Mouse (Mus musculus) hindbrain, embryonic 12.5 days (tissue): ENCODE measurements around the gene Slc1a3. TPM values are rescaled to one million over a fixed set of nuclear protein-coding genes. Genes with fewer than 3 reads are reported as not detected.

ENCODE experiments used
- ATAC-seq: fragments of 200-750 bp; cut with Nextera tagmentation; 2 replicates; pipeline ENCODE4 v1.8.0; 2017; ENCODE audit warnings: moderate TSS enrichment; ENCODE audit not compliant: low FRiP score
- H3K27ac ChIP-seq: fragments of 300-500 bp; sonication (generic); 2 replicates; pipeline ENCODE4 v1.5.1; 2016; ENCODE audit warnings: mild to moderate bottlenecking
- H3K27me3 ChIP-seq: fragments of 300-500 bp; sonication (generic); 2 replicates; pipeline ENCODE4 v1.6.1; 2016; ENCODE audit warnings: mild to moderate bottlenecking
- H3K36me3 ChIP-seq: fragments of 300-500 bp; sonication (generic); 2 replicates; pipeline ENCODE4 v1.6.1; 2016; ENCODE audit warnings: mild to moderate bottlenecking
- H3K4me1 ChIP-seq: fragments of 300-500 bp; sonication (generic); 2 replicates; pipeline ENCODE4 v1.6.1; 2016
- H3K4me2 ChIP-seq: fragments of 300-500 bp; sonication (generic); replicated peaks from 2 replicates; pipeline ENCODE4 v1.6.1; 2016; ENCODE audit warnings: mild to moderate bottlenecking
- H3K4me3 ChIP-seq: fragments of 300-500 bp; sonication (generic); 2 replicates; pipeline ENCODE4 v1.5.1; 2016; ENCODE audit warnings: mild to moderate bottlenecking
- H3K9ac ChIP-seq: fragments of 300-500 bp; sonication (generic); 2 replicates; pipeline ENCODE4 v1.6.1; 2016; ENCODE audit warnings: mild to moderate bottlenecking, moderate library complexity
- H3K9me3 ChIP-seq: fragments of 300-500 bp; sonication (generic); replicated peaks from 2 replicates; pipeline ENCODE4 v1.6.1; 2016; ENCODE audit warnings: mild to moderate bottlenecking
- WGBS: fragments of 180-500 bp; shearing (Covaris S2); methylation state at CpG from one replicate; pipeline ENCODE4 v1.1.7; 2016; 5-methylcytosine and 5-hydroxymethylcytosine counted together
- polyA plus RNA-seq: library from polyadenylated mRNA; unstranded; fragments of >200 nt; fragmentation: Nextera tagmentation; extraction: Ambion mirVana; gene quantifications from 2 replicates; pipeline ENCODE4 v1.2.1, GENCODE M21; 2016

The Slc1a3 gene
- polyA plus RNA-seq, 1 experiment from 2014 or later, result 112 TPM

- Histone ChIP-seq H3K4me3 (no peak overlapping the region), H3K9ac (no peak overlapping the region), H3K4me2 (no peak overlapping the region), H3K4me1 (peaks cover 7% of the 10 kb centered on the region), H3K27ac (no peak overlapping the region), H3K27me3 (peaks cover 11% of the 10 kb centered on the region), H3K9me3 (no peaks in the 10 kb centered on the region), H3K36me3 (no peaks in the 10 kb centered on the region)
- ATAC-seq, result no peak
Measured at GRCm38 (mm10) chr15:8623879-8624278, 86.7 kb downstream of the Slc1a3 start.

GRCm38 (mm10) chr15:8619479-8620026, 91.0 kb downstream of the Slc1a3 start:
- no peak for ATAC-seq

GRCm38 (mm10) chr15:8616290-8616689, 94.3 kb downstream of the Slc1a3 start:
- Histone ChIP-seq H3K4me2 (no peak overlapping the region), H3K27me3 (no peaks in the 10 kb centered on the region), H3K9me3 (no peaks in the 10 kb centered on the region), H3K4me3 (no peak overlapping the region), H3K9ac (no peak overlapping the region), H3K27ac (no peak overlapping the region), H3K36me3 (no peaks in the 10 kb centered on the region), H3K4me1 (0 out of 2 replicates have a peak, but pooled peaks cover 2% of the 10 kb centered on the region)
- WGBS, result 81% methylated on average over 12 of the region's 12 CpGs
- no peak for ATAC-seq

More at GRCm38 (mm10) chr15:8619479-8620026, 91.0 kb downstream of the Slc1a3 start:
- no peak overlapping the region for H3K9ac ChIP-seq
- H3K27ac ChIP-seq, result no peak overlapping the region
- H3K36me3 ChIP-seq, result no peaks in the 10 kb centered on the region
- no peak overlapping the region for H3K4me2 ChIP-seq
- H3K4me3 ChIP-seq, result no peak overlapping the region
- H3K4me1 ChIP-seq, result 0 out of 2 replicates have a peak, but pooled peaks cover 2% of the 10 kb centered on the region
- 81% methylated on average over 18 of the region's 18 CpGs for WGBS
- H3K27me3 ChIP-seq, result no peaks in the 10 kb centered on the region
- H3K9me3 ChIP-seq, result no peaks in the 10 kb centered on the region

GRCm38 (mm10) chr15:8615511-8616224, 94.9 kb downstream of the Slc1a3 start:
- H3K4me1 ChIP-seq, result 0 out of 2 replicates have a peak, but pooled peaks cover 2% of the 10 kb centered on the region
- H3K36me3 ChIP-seq, result no peaks in the 10 kb centered on the region
- ATAC-seq, result no peak
- H3K9me3 ChIP-seq, result no peaks in the 10 kb centered on the region
- no peak overlapping the region for H3K27ac ChIP-seq
- WGBS, result 77% methylated on average over 11 of the region's 11 CpGs
- H3K4me3 ChIP-seq, result no peak overlapping the region
- H3K4me2 ChIP-seq, result no peak overlapping the region
- H3K27me3 ChIP-seq, result no peaks in the 10 kb centered on the region
- H3K9ac ChIP-seq, result no peak overlapping the region

GRCm38 (mm10) chr15:8614701-8615100, 95.9 kb downstream of the Slc1a3 start:
- WGBS, result 86% methylated on average over 5 of the region's 5 CpGs
- Histone ChIP-seq H3K36me3 (no peaks in the 10 kb centered on the region), H3K9me3 (no peaks in the 10 kb centered on the region), H3K27ac (no peak overlapping the region), H3K4me2 (no peak overlapping the region), H3K27me3 (no peaks in the 10 kb centered on the region), H3K9ac (no peak overlapping the region), H3K4me1 (0 out of 2 replicates have a peak, but pooled peaks cover 2% of the 10 kb centered on the region), H3K4me3 (no peak overlapping the region)
- no peak for ATAC-seq

- H3K4me2 ChIP-seq, result no peak overlapping the region
- H3K27ac ChIP-seq, result no peak overlapping the region
- H3K4me3 ChIP-seq, result no peak overlapping the region
- no peaks in the 10 kb centered on the region for H3K27me3 ChIP-seq
- 0 out of 2 replicates have a peak, but pooled peaks cover 3% of the 10 kb centered on the region for H3K4me1 ChIP-seq
- H3K9ac ChIP-seq, result no peak overlapping the region
- ATAC-seq, result no peak
- no peaks in the 10 kb centered on the region for H3K9me3 ChIP-seq
- 71% methylated on average over 6 of the region's 6 CpGs for WGBS
- H3K36me3 ChIP-seq, result no peaks in the 10 kb centered on the region
Measured at GRCm38 (mm10) chr15:8605538-8606188, 104.9 kb downstream of the Slc1a3 start.

- H3K4me3 ChIP-seq, result no peak overlapping the region
- no peaks in the 10 kb centered on the region for H3K9me3 ChIP-seq
- ATAC-seq, result no peak
- H3K27me3 ChIP-seq, result no peaks in the 10 kb centered on the region
- H3K9ac ChIP-seq, result no peak overlapping the region
- H3K4me2 ChIP-seq, result no peak overlapping the region
- H3K4me1 ChIP-seq, result 0 out of 2 replicates have a peak, but pooled peaks cover 3% of the 10 kb centered on the region
- 86% methylated on average over 6 of the region's 6 CpGs for WGBS
- no peak overlapping the region for H3K27ac ChIP-seq
- H3K36me3 ChIP-seq, result no peaks in the 10 kb centered on the region
Measured at GRCm38 (mm10) chr15:8602362-8602761, 108.2 kb downstream of the Slc1a3 start.

GRCm38 (mm10) chr15:8601312-8602146, 109.0 kb downstream of the Slc1a3 start:
- no peaks in the 10 kb centered on the region for H3K36me3 ChIP-seq
- H3K4me3 ChIP-seq, result no peak overlapping the region
- H3K27me3 ChIP-seq, result no peaks in the 10 kb centered on the region
- no peak overlapping the region for H3K27ac ChIP-seq
- no peak for ATAC-seq
- H3K4me2 ChIP-seq, result no peak overlapping the region
- 0 out of 2 replicates have a peak, but pooled peaks cover 3% of the 10 kb centered on the region for H3K4me1 ChIP-seq
- no peaks in the 10 kb centered on the region for H3K9me3 ChIP-seq
- 80% methylated on average over 13 of the region's 13 CpGs for WGBS
- no peak overlapping the region for H3K9ac ChIP-seq

GRCm38 (mm10) chr15:8596375-8596900, 114.1 kb downstream of the Slc1a3 start:
- H3K27ac ChIP-seq, result no peak overlapping the region
- H3K4me1 ChIP-seq, result no peaks in the 10 kb centered on the region
- no peak overlapping the region for H3K4me3 ChIP-seq
- no peak overlapping the region for H3K4me2 ChIP-seq
- H3K27me3 ChIP-seq, result no peaks in the 10 kb centered on the region
- WGBS, result 87% methylated on average over 8 of the region's 8 CpGs
- H3K9me3 ChIP-seq, result no peaks in the 10 kb centered on the region
- H3K9ac ChIP-seq, result no peak overlapping the region
- ATAC-seq, result no peak
- H3K36me3 ChIP-seq, result no peaks in the 10 kb centered on the region

- Histone ChIP-seq H3K9ac (no peak overlapping the region), H3K9me3 (no peaks in the 10 kb centered on the region), H3K4me1 (no peaks in the 10 kb centered on the region), H3K27ac (no peak overlapping the region), H3K4me3 (no peak overlapping the region), H3K36me3 (no peaks in the 10 kb centered on the region), H3K27me3 (no peaks in the 10 kb centered on the region), H3K4me2 (no peak overlapping the region)
- ATAC-seq, result no peak
- 80% methylated on average over 12 of the region's 12 CpGs for WGBS
Measured at GRCm38 (mm10) chr15:8595226-8595625, 115.3 kb downstream of the Slc1a3 start.

- WGBS, result 27% methylated on average over 11 of the region's 11 CpGs
- H3K9ac ChIP-seq, result no peak overlapping the region
- no peak overlapping the region for H3K4me3 ChIP-seq
- H3K36me3 ChIP-seq, result no peaks in the 10 kb centered on the region
- no peaks in the 10 kb centered on the region for H3K27me3 ChIP-seq
- ATAC-seq, result no peak
- no peaks in the 10 kb centered on the region for H3K4me1 ChIP-seq
- H3K4me2 ChIP-seq, result no peak overlapping the region
- H3K27ac ChIP-seq, result no peak overlapping the region
- no peaks in the 10 kb centered on the region for H3K9me3 ChIP-seq
Measured at GRCm38 (mm10) chr15:8589503-8590116, 121.0 kb downstream of the Slc1a3 start.
